Mouse (Mus musculus) induced T-regulatory cell, adult 2 months (primary cell): ENCODE results near the gene Olfr1032.
"Not testable (repeated sequence)": the region's sequence is repeated elsewhere in the genome, so short reads cannot be mapped to it uniquely, and the experiment has no call there.

Source experiments
- DNase-seq: peaks from one replicate; pipeline ENCODE4 v3.0.0-alpha.2; 2012; ENCODE audit warnings: low read depth

The Olfr1032 gene

GRCm38 (mm10) chr2:86005240-86005639, at the start of gene Olfr1032:
Gene Olfr1032, plus strand, starts transcription at chr2:86005540.
- no peak for DNase-seq

GRCm38 (mm10) chr2:85973595-85973994, 31.7 kb upstream of the Olfr1032 start, which contains the start of gene Olfr1029:
Gene Olfr1029, plus strand, starts transcription at chr2:85973895.
- no peak for DNase-seq

DNA sequence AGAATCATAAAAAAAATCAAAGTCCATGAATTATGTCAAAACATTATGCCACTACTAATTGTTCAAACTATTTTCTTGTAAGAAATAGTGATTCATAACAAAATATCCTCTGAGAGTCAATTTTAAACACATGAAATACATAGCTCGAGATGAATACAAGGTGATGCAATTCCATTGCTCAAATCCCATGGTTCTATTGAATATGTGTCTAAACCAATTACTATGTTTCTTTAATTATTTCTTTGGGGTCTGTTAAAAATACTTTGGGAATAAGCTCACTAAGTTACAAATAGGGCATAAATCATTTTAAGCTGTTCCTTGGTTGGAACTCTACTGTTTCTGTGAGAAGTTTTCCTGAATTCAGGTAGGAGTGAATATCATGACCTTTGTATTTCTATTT, 26.4 kb upstream of the Olfr1032 start, which contains the start of gene Olfr1030:
TSS of gene Olfr1030 (plus strand) at position 301 of the 400 bp plus-strand sequence.
- no peak for DNase-seq

DNA sequence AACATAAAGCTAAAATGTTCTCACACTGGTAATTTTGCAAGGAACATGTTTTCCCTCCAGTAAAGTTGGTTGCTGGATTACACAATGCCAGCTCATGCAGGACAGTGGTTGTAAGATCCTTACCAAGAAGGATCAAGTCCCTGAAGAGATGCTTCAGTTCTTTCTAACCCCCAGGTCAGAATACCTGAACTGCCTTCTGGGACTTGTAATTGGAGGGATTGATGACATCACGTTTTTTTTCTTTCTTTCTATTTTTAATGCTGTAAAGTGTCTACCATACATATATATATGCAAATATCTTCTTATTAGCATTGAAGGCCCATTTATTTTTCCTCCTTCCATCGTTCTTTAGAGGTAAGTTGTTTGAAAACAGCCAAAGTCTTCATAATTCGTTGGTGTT, 15.3 kb upstream of the Olfr1032 start, which contains the start of gene Olfr1031:
TSS of gene Olfr1031 (plus strand) at position 301 of the 400 bp plus-strand sequence.
- no peak for DNase-seq

GRCm38 (mm10) chr2:86020406-86020805, 15.1 kb downstream of the Olfr1032 start, which contains the start of gene Olfr1033:
Gene Olfr1033, plus strand, starts transcription at chr2:86020633.
- DNase-seq, result not testable (repeated sequence)

DNA sequence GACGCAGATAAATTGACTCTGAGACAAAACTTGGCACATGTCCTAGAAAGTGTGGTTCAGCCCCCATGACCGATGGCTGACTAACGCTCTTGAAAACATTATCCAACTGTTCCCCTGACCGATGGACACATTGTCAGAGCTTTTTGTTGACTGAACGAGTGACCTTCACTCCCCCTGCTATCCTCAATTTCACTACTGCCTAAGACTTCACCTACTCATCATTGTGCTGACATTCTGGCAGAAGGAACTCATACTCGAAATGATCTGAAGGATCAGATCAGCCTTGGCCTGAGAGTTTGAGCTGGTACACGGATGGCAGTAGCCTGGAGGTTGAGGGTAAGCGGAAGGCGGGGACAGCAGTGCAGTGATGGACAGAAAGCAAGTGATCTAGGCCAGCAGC, 16.2 kb downstream of the Olfr1032 start:
- DNase-seq, result not testable (repeated sequence)

GRCm38 (mm10) chr2:86045561-86045960, 40.2 kb downstream of the Olfr1032 start, which contains the start of gene Olfr1034:
Gene Olfr1034, plus strand, starts transcription at chr2:86045861.
- DNase-seq, result no peak

DNA sequence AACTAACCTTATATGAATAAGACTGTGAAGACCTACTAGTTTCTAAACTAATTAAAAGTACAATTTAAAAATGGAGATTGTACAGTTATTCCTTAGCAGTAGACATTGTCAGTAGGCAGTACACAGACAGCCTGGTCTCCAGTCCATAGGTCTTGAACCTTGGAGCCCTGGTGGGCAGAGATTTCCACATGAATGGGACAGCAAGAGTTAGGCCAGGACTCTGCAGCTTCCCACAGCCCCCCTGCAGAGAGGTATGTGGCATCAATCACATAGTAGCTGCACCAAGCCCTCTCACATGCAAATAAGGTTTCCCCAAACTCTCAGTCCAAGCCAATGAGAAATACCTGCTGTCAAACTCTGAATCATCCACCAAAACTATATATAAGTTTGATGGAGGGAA, 45.4 kb downstream of the Olfr1032 start:
- not testable (repeated sequence) for DNase-seq
